Mouse (Mus musculus) heart, postnatal 25 days (tissue): ENCODE results near the gene Calhm6. TPM values are rescaled to one million over a fixed set of nuclear protein-coding genes. Genes with fewer than 3 reads are reported as not detected.
A peak's percentile ranks its signal among the peaks of the same experiment; 100 is the strongest.

Experiments used
- DNase-seq: peaks from one replicate; pipeline ENCODE4 v3.0.0; 2022; ENCODE audit warnings: low spot score
- intact Hi-C: fragments of 180-260 bp; cut with DNase I; formaldehyde crosslinking; loops from one replicate; pipeline ENCODE4 v1.15.1; 2025
- total RNA-seq, 2 experiments: library from RNA; stranded (reverse); gene quantifications; 2 replicates each; pipeline ENCODE4 v1.2.3; 2021

Gene Calhm6
- total RNA-seq, 2 experiments from 2014 or later, result not detected

- intact Hi-C loops, result no loop called here
Measured at GRCm38 (mm10) chr10:34111964-34112738, 15.6 kb downstream of the Calhm6 start.

GRCm38 (mm10) chr10:34110863-34111465 is 16.8 kb downstream of the Calhm6 start:
- DNase-seq, result no peak
- intact Hi-C loops, result no loop called here

More at GRCm38 (mm10) chr10:34111964-34112738, 15.6 kb downstream of the Calhm6 start:
- no peak for DNase-seq

GRCm38 (mm10) chr10:34096418-34096883 is 31.3 kb downstream of the Calhm6 start, which contains the start of gene Calhm5:
Gene Calhm5 (minus strand): TSS chr10:34096519.
- DNase-seq, result peak; percentile 43
- intact Hi-C loops, result loop anchor here (5.0 kb wide), 3 partner anchors 59 to 231 kb away; partner anchors contain the start of genes Trappc3l and Tspyl1

- intact Hi-C loops, result loop anchor here (5.0 kb wide), 3 partner anchors 59 to 231 kb away; partner anchors contain the start of genes Trappc3l and Tspyl1
- no peak for DNase-seq
Measured at GRCm38 (mm10) chr10:34095964-34096363, 31.8 kb downstream of the Calhm6 start.

- intact Hi-C loops, result loop anchor here (5.0 kb wide), 3 partner anchors 58 to 232 kb away; partner anchors contain the start of genes Trappc3l and Tspyl1
- no peak for DNase-seq
Measured at GRCm38 (mm10) chr10:34095147-34095546, 32.6 kb downstream of the Calhm6 start.

GRCm38 (mm10) chr10:34091888-34092287 is 35.9 kb downstream of the Calhm6 start:
- intact Hi-C loops, result loop anchor here (5.0 kb wide), 1 partner anchor 105 kb away; no protein-coding TSS in a partner anchor
- no peak for DNase-seq

GRCm38 (mm10) chr10:34090481-34090880 is 37.3 kb downstream of the Calhm6 start:
- intact Hi-C loops, result loop anchor here (5.0 kb wide), 1 partner anchor 103 kb away; no protein-coding TSS in a partner anchor
- DNase-seq, result no peak

GRCm38 (mm10) chr10:34089517-34089916 is 38.3 kb downstream of the Calhm6 start:
- intact Hi-C loops, result no loop called here
- no peak for DNase-seq

- intact Hi-C loops, result no loop called here
- no peak for DNase-seq
Measured at GRCm38 (mm10) chr10:34088515-34088914, 39.3 kb downstream of the Calhm6 start.

- intact Hi-C loops, result no loop called here
Measured at GRCm38 (mm10) chr10:34086514-34086913, 41.3 kb downstream of the Calhm6 start.

More at GRCm38 (mm10) chr10:34086514-34086913, 41.3 kb downstream of the Calhm6 start:
- DNase-seq, result no peak

Other genes starting within 250 kb of the Calhm6 start
- gene Rsph4a, start 222.9 kb downstream of the Calhm6 start, total RNA-seq, result not detected
- gene Zup1, start 176.7 kb downstream of the Calhm6 start, total RNA-seq, result 1 to 10 TPM; 5.5 to 7.6 TPM
- 100 to 1,000 TPM; 125 to 128 TPM for gene Rwdd1, start 108.4 kb downstream of the Calhm6 start, total RNA-seq
- gene Trappc3l, start 90.4 kb downstream of the Calhm6 start, total RNA-seq, result not detected
- not detected for gene Calhm4, start 83.7 kb downstream of the Calhm6 start, total RNA-seq
- 1 to 10 TPM in 1 of 2 experiments, under 1 TPM in 1; 0.88 to 1.1 TPM for gene Calhm5, start 31.5 kb downstream of the Calhm6 start, total RNA-seq
- 1 to 10 TPM; 5.7 to 5.8 TPM for gene Dse, start 79.7 kb upstream of the Calhm6 start, total RNA-seq
- 10 to 100 TPM; 53.9 to 58.5 TPM for gene Tspyl1, start 154.2 kb upstream of the Calhm6 start, total RNA-seq
- gene Tspyl4, start 169.5 kb upstream of the Calhm6 start, total RNA-seq, result 10 to 100 TPM in 1 of 2 experiments, 1 to 10 TPM in 1; 8.4 to 10.7 TPM